Mouse (Mus musculus) gastrocnemius, postnatal 36 days (tissue): ENCODE measurements around the gene Zfp575. TPM values are rescaled to one million over a fixed set of nuclear protein-coding genes. Genes with fewer than 3 reads are reported as not detected.

Source experiments
- total RNA-seq, 2 experiments: library from RNA; stranded (reverse); gene quantifications; 2 replicates each; pipeline ENCODE4 v1.2.3; 2021

Zfp575 gene
- total RNA-seq, 2 experiments from 2014 or later: 0.18 TPM; not detected in 1

Other genes starting within 250 kb of the Zfp575 start
- gene Lypd5, start 238.4 kb downstream of the Zfp575 start, total RNA-seq: not detected
- gene Kcnn4, start 217.4 kb downstream of the Zfp575 start, total RNA-seq: 1 to 10 TPM in 1 of 2 experiments, under 1 TPM in 1; 0.42 to 1.2 TPM
- gene Smg9, start 188.0 kb downstream of the Zfp575 start, total RNA-seq: 10 to 100 TPM in 1 of 2 experiments, 1 to 10 TPM in 1; 9.8 to 11.5 TPM
- gene Irgc1, start 135.3 kb downstream of the Zfp575 start, total RNA-seq: not detected
- gene Plaur, start 125.2 kb downstream of the Zfp575 start, total RNA-seq: under 1 TPM; 0.61 to 0.64 TPM
- 1 to 10 TPM; 2.7 to 4.6 TPM for gene Cadm4, start 105.6 kb downstream of the Zfp575 start, total RNA-seq
- 1 to 10 TPM; 4.3 to 5.9 TPM for gene Zfp428, start 80.6 kb downstream of the Zfp575 start, total RNA-seq
- gene AC161166.1, start 75.2 kb downstream of the Zfp575 start, total RNA-seq: not detected
- 10 to 100 TPM; 10.7 to 10.9 TPM for gene Irgq, start 57.0 kb downstream of the Zfp575 start, total RNA-seq
- gene Pinlyp, start 41.5 kb downstream of the Zfp575 start, total RNA-seq: not detected
- gene Xrcc1, start 41.4 kb downstream of the Zfp575 start, total RNA-seq: 10 to 100 TPM; 17.1 to 21.4 TPM
- gene Ethe1, start 98 bp downstream of the Zfp575 start, total RNA-seq: 10 to 100 TPM; 23.0 to 24.2 TPM
- under 1 TPM; 0.30 to 0.66 TPM for gene Phldb3, start 23.1 kb upstream of the Zfp575 start, total RNA-seq
- gene Lypd3, start 48.9 kb upstream of the Zfp575 start, total RNA-seq: not detected
- gene Tex101, start 89.0 kb upstream of the Zfp575 start, total RNA-seq: not detected
- not detected for gene BC049730, start 121.6 kb upstream of the Zfp575 start, total RNA-seq
- not detected for gene Gm4763, start 139.3 kb upstream of the Zfp575 start, total RNA-seq
- not detected for gene Cd177, start 172.7 kb upstream of the Zfp575 start, total RNA-seq
- gene Ceacam10, start 189.6 kb upstream of the Zfp575 start, total RNA-seq: not detected